Mouse (Mus musculus): Measurements from ENCODE around the gene Gm10750.
"Not testable (repeated sequence)": the region's sequence is repeated elsewhere in the genome, so short reads cannot be mapped to it uniquely, and the experiment has no call there.

The Gm10750 gene

GRCm38 (mm10) chr2:149017137-149017536 is at the start of gene Gm10750:
Gene Gm10750, minus strand, starts transcription at chr2:149017237.
- DNase-seq (ENCODE audit: low read depth, low spot score) = not testable (repeated sequence)

GRCm38 (mm10) chr2:149004826-149005225 is 12.2 kb downstream of the Gm10750 start:
- DNase-seq (ENCODE audit: low read depth, low spot score) = no peak

- DNase-seq (ENCODE audit: low read depth, low spot score) = no peak
Measured at GRCm38 (mm10) chr2:149003151-149003550, 13.9 kb downstream of the Gm10750 start, which contains the start of gene Gm1330. Gene Gm1330, minus strand, starts transcription at chr2:149003251.

GRCm38 (mm10) chr2:148995133-148995532 is 21.9 kb downstream of the Gm10750 start:
- no peak for DNase-seq (ENCODE audit: low read depth, low spot score)

All from retina, adult 2 months (tissue).